Mouse (Mus musculus): Measurements from ENCODE around the gene Csf3. TPM values are rescaled to one million over a fixed set of nuclear protein-coding genes. Genes with fewer than 3 reads are reported as not detected.

The Csf3 gene
- total and polyA plus RNA-seq, 3 experiments, result 0.18 TPM; not detected in 2

DNA sequence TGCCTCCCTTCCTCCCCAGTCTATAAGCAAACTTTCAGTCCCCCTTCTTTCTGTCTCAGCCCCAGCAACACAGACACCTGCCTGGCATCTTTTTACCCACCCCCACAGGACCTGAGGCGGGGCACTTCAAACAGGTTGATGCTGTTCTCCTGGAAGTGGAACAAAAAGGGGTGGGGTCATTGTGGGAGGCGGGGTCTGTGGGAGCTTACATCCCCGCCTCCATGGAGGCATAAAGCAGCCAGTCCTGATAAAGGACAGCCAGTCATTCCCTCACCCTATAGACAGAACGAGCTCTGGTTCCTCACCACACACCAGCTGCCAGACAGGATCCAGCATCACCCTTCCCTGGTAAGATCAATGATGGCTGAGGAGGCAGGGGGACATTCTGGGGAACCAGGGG, 37.0 kb upstream of the Csf3 start, which contains the start of gene Gsdma:
Gsdma (plus strand) TSS at position 261 of the 400 bp plus-strand sequence.
- no peak within 1 kb of the TSS for H3K4me3 ChIP-seq (ENCODE audit: control insufficient read depth in 1 of 2, insufficient read depth in 1 of 2, low read depth in 2 of 2, low read length in 2 of 2)
- TF ChIP-seq EP300 (IDR thresholded peaks at IDR 0.05; ENCODE audit: low read depth in 1 of 2, low read length in 2 of 2) (no peak), E2F4 (IDR thresholded peaks at IDR 0.05; ENCODE audit: borderline replicate concordance, low read depth, low read length) (no peak), MAZ (IDR thresholded peaks at IDR 0.05; ENCODE audit: low read depth, low read length) (no peak), TCF12 (IDR thresholded peaks at IDR 0.05; ENCODE audit: low read depth, low read length) (no peak), CTCF (IDR thresholded peaks at IDR 0.05 in 2 of 3, conservative IDR thresholded peaks at IDR 0.05 in 1 of 3; ENCODE audit: control insufficient read depth in 1 of 3, insufficient read depth in 1 of 3, low read depth in 2 of 3, low read length in 3 of 3, poor library complexity in 1 of 3, severe bottlenecking in 1 of 3) (no peak), KAT2A (conservative IDR thresholded peaks at IDR 0.05; ENCODE audit: low read depth, low read length) (no peak), ELF1 (IDR thresholded peaks at IDR 0.05; ENCODE audit: low read depth, low read length) (no peak), NELFE (IDR thresholded peaks at IDR 0.05; ENCODE audit: low read depth, low read length) (no peak), CHD1 (IDR thresholded peaks at IDR 0.05; ENCODE audit: low read depth, low read length) (no peak)
- H3K9ac ChIP-seq (ENCODE audit: control insufficient read depth, low read depth, low read length, poor library complexity, severe bottlenecking), result no peak within 1 kb of the TSS
- H3K4me1 ChIP-seq (ENCODE audit: control insufficient read depth in 1 of 2, insufficient read depth in 2 of 2, low read length in 2 of 2), result peaks cover 0 to 12% of the 10 kb centered on the region in 2 experiments; a peak in 2 of 4 replicates
- H3K27me3 ChIP-seq (ENCODE audit: control insufficient read depth in 1 of 2, insufficient read depth in 2 of 2, low read length in 2 of 2), result peaks cover 1 to 3% of the 10 kb centered on the region in 2 experiments; a peak in 3 of 4 replicates
- peak; percentile 64 for DNase-seq (ENCODE audit: low read depth, low spot score)
- H3K36me3 ChIP-seq (ENCODE audit: control insufficient read depth in 1 of 2, insufficient read depth in 2 of 2, low read length in 2 of 2), result 0 out of 4 replicates have a peak, but pooled peaks cover 0 to 2% of the 10 kb centered on the region in 2 experiments
- H3K9me3 ChIP-seq (replicated peaks; ENCODE audit: insufficient read depth, low read length), result no peaks in the 10 kb centered on the region
- H3K27ac ChIP-seq (ENCODE audit: control insufficient read depth, low read depth, low read length), result no peak within 1 kb of the TSS
- no peaks in the 10 kb centered on the region for H3K79me2 ChIP-seq (ENCODE audit: control insufficient read depth, insufficient read depth, low read length, poor library complexity)

DNA sequence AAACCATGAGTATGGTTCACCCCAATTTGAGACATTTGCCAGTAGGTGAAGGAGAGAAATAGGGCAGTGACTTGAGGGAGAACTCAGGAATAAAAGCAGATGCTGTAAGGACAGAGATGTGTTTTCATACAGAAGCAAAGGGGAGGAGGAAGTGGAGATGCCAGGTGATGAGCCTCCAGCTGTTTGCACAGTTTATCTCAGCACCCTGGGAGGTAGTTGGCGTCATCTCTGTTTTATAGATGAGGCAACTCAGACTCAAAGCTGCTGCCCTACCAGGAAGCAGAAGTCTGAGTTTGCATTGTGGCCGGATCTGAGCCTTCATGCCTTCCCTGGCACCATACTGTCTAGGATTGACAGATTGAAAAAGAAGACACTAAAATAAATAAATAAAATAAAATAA, 32.1 kb upstream of the Csf3 start:
- no peak overlapping the region for H3K4me3 ChIP-seq (ENCODE audit: control insufficient read depth in 1 of 2, insufficient read depth in 1 of 2, low read depth in 2 of 2, low read length in 2 of 2)

DNA sequence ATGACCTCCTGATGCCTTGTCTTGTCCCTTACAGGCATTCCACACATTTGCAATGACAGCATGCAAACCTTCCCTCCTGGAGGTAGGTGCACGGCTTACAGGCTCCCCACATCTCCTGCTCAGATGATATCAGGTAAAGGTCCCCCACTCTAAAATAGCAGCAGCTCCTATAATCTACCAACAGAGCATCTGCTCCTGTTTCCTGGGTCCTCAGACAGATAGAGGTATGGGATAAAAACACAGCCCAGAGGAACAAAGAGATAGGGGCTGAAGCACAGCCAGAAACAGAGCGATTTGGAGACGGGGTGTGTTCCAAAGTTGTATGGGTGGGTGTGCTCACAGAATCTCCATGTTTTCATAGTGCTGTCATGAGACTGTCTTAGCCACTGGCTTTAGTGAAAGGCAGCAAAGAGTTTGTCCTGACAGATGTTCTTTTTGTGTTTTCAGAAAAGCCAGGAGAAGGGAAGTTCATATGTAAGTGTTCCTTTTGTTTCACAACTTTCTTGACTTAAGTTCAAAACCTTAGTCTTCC, 29.7 kb upstream of the Csf3 start:
- Histone ChIP-seq H3K4me3 (ENCODE audit: control insufficient read depth in 1 of 2, insufficient read depth in 1 of 2, low read depth in 2 of 2, low read length in 2 of 2) (no peak overlapping the region), H3K4me1 (ENCODE audit: control insufficient read depth in 1 of 2, insufficient read depth in 2 of 2, low read length in 2 of 2) (peaks cover 22 to 40% of the 10 kb centered on the region in 2 experiments), H3K79me2 (ENCODE audit: control insufficient read depth, insufficient read depth, low read length, poor library complexity) (no peaks in the 10 kb centered on the region), H3K27ac (ENCODE audit: control insufficient read depth, low read depth, low read length) (peak overlapping the region; percentile 45), H3K9me3 (replicated peaks; ENCODE audit: insufficient read depth, low read length) (no peaks in the 10 kb centered on the region), H3K27me3 (ENCODE audit: control insufficient read depth in 1 of 2, insufficient read depth in 2 of 2, low read length in 2 of 2) (peaks cover 0 to under 1% of the 10 kb centered on the region in 2 experiments; a peak in 1 of 4 replicates), H3K36me3 (ENCODE audit: control insufficient read depth in 1 of 2, insufficient read depth in 2 of 2, low read length in 2 of 2) (peaks cover 0 to 21% of the 10 kb centered on the region in 2 experiments; a peak in 2 of 4 replicates), H3K9ac (ENCODE audit: control insufficient read depth, low read depth, low read length, poor library complexity, severe bottlenecking) (peak overlapping the region; percentile 8; the same call in 1 of the 2 replicates)
- TF ChIP-seq HCFC1 (IDR thresholded peaks at IDR 0.05; ENCODE audit: low read depth, low read length) (no peak), RCOR1 (IDR thresholded peaks at IDR 0.05; ENCODE audit: low read depth, low read length) (peak; percentile 72), SIN3A (IDR thresholded peaks at IDR 0.05; ENCODE audit: low read length) (peak; percentile 67; the same call in 1 of the 2 replicates), ELF1 (IDR thresholded peaks at IDR 0.05; ENCODE audit: low read depth, low read length) (peak; percentile 15; the same call in 1 of the 2 replicates), MXI1 (IDR thresholded peaks at IDR 0.05; ENCODE audit: low read depth, low read length) (peak; percentile 34; the same call in 1 of the 2 replicates), ETS1 (IDR thresholded peaks at IDR 0.05; ENCODE audit: low read depth, low read length) (peak; percentile 79), GATA1 (IDR thresholded peaks at IDR 0.05; ENCODE audit: low read depth, low read length) (peak; percentile 64), TBP (IDR thresholded peaks at IDR 0.05; ENCODE audit: low read depth, low read length) (no peak), MYC (IDR thresholded peaks at IDR 0.05; ENCODE audit: low read depth, low read length) (no peak), MAX (IDR thresholded peaks at IDR 0.05; ENCODE audit: low read length) (0 out of 2 replicates have a peak, but pooled peaks have one; percentile 20), TCF12 (IDR thresholded peaks at IDR 0.05; ENCODE audit: low read depth, low read length) (peak; percentile 85), GABPA (IDR thresholded peaks at IDR 0.05; ENCODE audit: low read depth, low read length) (no peak), EP300 (IDR thresholded peaks at IDR 0.05; ENCODE audit: low read depth in 1 of 2, low read length in 2 of 2) (peak; percentile 57 to 82), SMC3 (IDR thresholded peaks at IDR 0.05; ENCODE audit: low read depth, low read length) (no peak)
- DNase-seq (ENCODE audit: low read depth, low spot score), result peak; percentile 63

More for the DNA sequence above, 32.1 kb upstream of the Csf3 start:
- no peak overlapping the region for H3K27ac ChIP-seq (ENCODE audit: control insufficient read depth, low read depth, low read length)
- peaks cover 0 to 15% of the 10 kb centered on the region in 2 experiments; a peak in 2 of 4 replicates for H3K36me3 ChIP-seq (ENCODE audit: control insufficient read depth in 1 of 2, insufficient read depth in 2 of 2, low read length in 2 of 2)
- no peak overlapping the region for H3K9ac ChIP-seq (ENCODE audit: control insufficient read depth, low read depth, low read length, poor library complexity, severe bottlenecking)
- H3K9me3 ChIP-seq (replicated peaks; ENCODE audit: insufficient read depth, low read length), result no peaks in the 10 kb centered on the region
- no peaks in the 10 kb centered on the region for H3K79me2 ChIP-seq (ENCODE audit: control insufficient read depth, insufficient read depth, low read length, poor library complexity)
- peaks cover 0 to 1% of the 10 kb centered on the region in 2 experiments; a peak in 1 of 4 replicates for H3K27me3 ChIP-seq (ENCODE audit: control insufficient read depth in 1 of 2, insufficient read depth in 2 of 2, low read length in 2 of 2)
- TF ChIP-seq BHLHE40 (IDR thresholded peaks at IDR 0.05; ENCODE audit: borderline replicate concordance, low read depth, low read length) (no peak), ZKSCAN1 (IDR thresholded peaks at IDR 0.05; ENCODE audit: low read depth, low read length) (no peak), SIN3A (IDR thresholded peaks at IDR 0.05; ENCODE audit: low read length) (peak; percentile 72), GATA1 (IDR thresholded peaks at IDR 0.05; ENCODE audit: low read depth, low read length) (peak; percentile 52; the same call in 1 of the 2 replicates), MXI1 (IDR thresholded peaks at IDR 0.05; ENCODE audit: low read depth, low read length) (no peak), USF2 (IDR thresholded peaks at IDR 0.05; ENCODE audit: borderline replicate concordance in 1 of 2, insufficient read depth in 1 of 2, low read depth in 1 of 2, low read length in 2 of 2) (no peak), UBTF (IDR thresholded peaks at IDR 0.05; ENCODE audit: borderline replicate concordance, insufficient read depth, low read depth, low read length) (no peak), ETS1 (IDR thresholded peaks at IDR 0.05; ENCODE audit: low read depth, low read length) (peak; percentile 100), SMC3 (IDR thresholded peaks at IDR 0.05; ENCODE audit: low read depth, low read length) (no peak)
- peaks cover 15 to 36% of the 10 kb centered on the region in 2 experiments for H3K4me1 ChIP-seq (ENCODE audit: control insufficient read depth in 1 of 2, insufficient read depth in 2 of 2, low read length in 2 of 2)
- peak; percentile 66 for DNase-seq (ENCODE audit: low read depth, low spot score)

All from MEL (cell line).